Mouse (Mus musculus): ENCODE data around the gene Mast1. TPM values are rescaled to one million over a fixed set of nuclear protein-coding genes. Genes with fewer than 3 reads are reported as not detected.
"Not testable (repeated sequence)": the region's sequence is repeated elsewhere in the genome, so short reads cannot be mapped to it uniquely, and the experiment has no call there.

The Mast1 gene
- polyA plus RNA-seq, 1 experiment from 2014 or later = 29.3 TPM

DNA sequence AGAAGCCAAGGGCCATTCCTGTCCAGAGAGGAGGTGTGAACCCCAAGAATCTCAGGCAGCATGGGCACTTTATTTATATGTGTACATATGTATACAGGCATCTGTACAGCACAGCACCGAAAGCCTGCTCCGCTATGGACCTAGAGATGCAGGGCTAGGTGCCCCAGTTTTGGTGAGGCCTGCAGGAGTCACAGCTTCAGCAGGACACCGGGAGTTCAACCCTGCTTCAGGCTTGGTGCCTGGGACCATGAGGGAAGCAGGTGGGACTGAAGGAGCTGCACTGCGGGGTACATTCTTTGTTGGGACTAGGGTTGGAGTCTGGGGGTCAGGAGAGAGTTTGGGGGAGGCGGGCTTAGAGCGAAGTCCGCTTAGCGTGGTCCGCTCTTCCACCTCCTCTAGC lies 25.3 kb downstream of the Mast1 start:
- no peak overlapping the region for H3K27ac ChIP-seq
- H3K9ac ChIP-seq = no peak overlapping the region
- peaks cover 25% of the 10 kb centered on the region for H3K4me1 ChIP-seq
- no peak overlapping the region for H3K4me2 ChIP-seq
- 87% methylated on average over 9 of the region's 9 CpGs for WGBS
- peaks cover 74% of the 10 kb centered on the region for H3K27me3 ChIP-seq
- no peak overlapping the region for H3K4me3 ChIP-seq (replicated peaks)
- H3K36me3 ChIP-seq (replicated peaks) = peaks cover 59% of the 10 kb centered on the region
- no peaks in the 10 kb centered on the region for H3K9me3 ChIP-seq
- no peak for ATAC-seq (ENCODE audit: low FRiP score)

DNA sequence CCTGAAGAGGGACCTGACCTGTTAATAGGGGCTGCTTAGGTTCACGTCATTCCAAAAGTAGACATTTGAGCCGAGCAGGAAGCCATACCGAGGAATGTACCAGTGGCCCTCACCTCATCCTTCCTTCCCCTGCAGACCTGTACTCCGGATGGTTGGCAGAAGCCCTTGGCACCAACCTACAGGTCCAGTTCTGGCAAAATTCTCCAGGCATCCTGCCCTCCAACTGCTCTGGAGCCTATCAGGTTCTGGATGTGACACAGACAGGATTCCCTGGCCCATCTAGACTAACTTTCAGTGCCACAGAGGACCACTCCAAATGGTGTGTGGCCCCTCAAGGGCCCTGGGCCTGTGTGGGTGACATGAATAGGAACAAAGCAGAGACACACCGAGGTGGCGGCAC lies 26.6 kb downstream of the Mast1 start:
- H3K36me3 ChIP-seq (replicated peaks) = peaks cover 47% of the 10 kb centered on the region
- 80% methylated on average over 6 of the region's 6 CpGs for WGBS
- no peak overlapping the region for H3K9ac ChIP-seq
- no peak overlapping the region for H3K4me3 ChIP-seq (replicated peaks)
- H3K27ac ChIP-seq = no peak overlapping the region
- no peaks in the 10 kb centered on the region for H3K9me3 ChIP-seq
- H3K4me1 ChIP-seq = peaks cover 25% of the 10 kb centered on the region
- H3K4me2 ChIP-seq = no peak overlapping the region
- peaks cover 68% of the 10 kb centered on the region for H3K27me3 ChIP-seq
- no peak for ATAC-seq (ENCODE audit: low FRiP score)

DNA sequence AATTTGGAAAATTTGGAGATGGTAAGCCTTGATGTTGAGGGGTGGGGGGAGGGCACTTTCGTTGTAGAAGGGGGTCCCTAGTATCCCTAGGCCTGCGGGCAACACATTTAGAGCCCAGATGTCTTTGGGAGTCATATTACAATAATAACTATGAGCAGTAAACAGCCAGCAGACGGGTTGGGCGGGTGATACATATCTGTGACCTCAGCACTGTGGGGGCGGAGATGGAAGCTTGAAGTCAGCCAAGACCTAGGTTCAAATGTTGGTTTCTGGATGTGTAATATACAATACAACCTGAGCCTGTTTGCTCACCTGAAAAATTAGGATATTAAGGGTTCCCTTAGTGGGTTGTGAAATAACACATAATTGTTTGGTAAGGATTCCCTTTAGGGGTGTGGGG lies 27.2 kb downstream of the Mast1 start:
- H3K4me1 ChIP-seq = peaks cover 25% of the 10 kb centered on the region
- no peak for ATAC-seq (ENCODE audit: low FRiP score)
- peaks cover 64% of the 10 kb centered on the region for H3K27me3 ChIP-seq
- H3K4me2 ChIP-seq = no peak overlapping the region
- H3K9me3 ChIP-seq = no peaks in the 10 kb centered on the region
- H3K27ac ChIP-seq = no peak overlapping the region
- 90% methylated on average over 5 of the region's 5 CpGs for WGBS
- no peak overlapping the region for H3K4me3 ChIP-seq (replicated peaks)
- H3K9ac ChIP-seq = no peak overlapping the region
- peaks cover 41% of the 10 kb centered on the region for H3K36me3 ChIP-seq (replicated peaks)

DNA sequence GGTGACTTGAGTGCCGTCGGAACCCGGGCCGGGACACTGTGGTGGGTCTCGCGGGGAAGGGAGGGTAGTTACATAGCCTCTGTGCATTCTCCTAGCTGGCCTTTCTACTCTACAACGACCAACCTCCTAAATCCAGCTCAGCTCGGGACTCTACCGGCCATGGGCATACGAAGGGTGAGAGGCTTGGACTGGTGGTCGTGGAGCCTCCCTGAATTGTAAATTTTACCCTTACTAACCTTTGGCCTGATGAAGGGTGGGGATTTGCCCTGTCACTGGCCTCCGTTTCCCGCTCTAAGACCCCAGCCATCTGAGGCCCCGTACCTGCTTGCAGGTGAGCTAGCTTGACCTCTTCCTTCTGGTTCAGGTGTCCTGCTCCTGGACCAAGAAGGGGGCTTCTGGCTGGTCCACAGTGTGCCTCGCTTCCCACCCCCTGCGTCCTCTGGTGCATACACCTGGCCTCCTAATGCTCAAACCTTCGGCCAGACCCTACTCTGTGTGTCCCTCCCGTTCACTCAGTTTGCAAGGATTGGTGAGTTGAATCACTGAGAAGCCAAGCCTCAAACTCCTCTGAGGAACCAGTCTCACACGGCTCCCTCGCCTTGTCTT lies 27.9 kb downstream of the Mast1 start:
- peaks cover 25% of the 10 kb centered on the region for H3K4me1 ChIP-seq
- no peak overlapping the region for H3K27ac ChIP-seq
- peak overlapping the region; percentile 78 for H3K4me2 ChIP-seq
- H3K27me3 ChIP-seq = peaks cover 63% of the 10 kb centered on the region
- WGBS = 49% methylated on average over 20 of the region's 20 CpGs
- ATAC-seq (ENCODE audit: low FRiP score) = peak; percentile 18; the same call in 1 of the 2 replicates
- H3K36me3 ChIP-seq (replicated peaks) = peaks cover 34% of the 10 kb centered on the region
- peak overlapping the region; percentile 62 for H3K9ac ChIP-seq
- peak overlapping the region; percentile 50 for H3K4me3 ChIP-seq (replicated peaks)
- no peaks in the 10 kb centered on the region for H3K9me3 ChIP-seq

DNA sequence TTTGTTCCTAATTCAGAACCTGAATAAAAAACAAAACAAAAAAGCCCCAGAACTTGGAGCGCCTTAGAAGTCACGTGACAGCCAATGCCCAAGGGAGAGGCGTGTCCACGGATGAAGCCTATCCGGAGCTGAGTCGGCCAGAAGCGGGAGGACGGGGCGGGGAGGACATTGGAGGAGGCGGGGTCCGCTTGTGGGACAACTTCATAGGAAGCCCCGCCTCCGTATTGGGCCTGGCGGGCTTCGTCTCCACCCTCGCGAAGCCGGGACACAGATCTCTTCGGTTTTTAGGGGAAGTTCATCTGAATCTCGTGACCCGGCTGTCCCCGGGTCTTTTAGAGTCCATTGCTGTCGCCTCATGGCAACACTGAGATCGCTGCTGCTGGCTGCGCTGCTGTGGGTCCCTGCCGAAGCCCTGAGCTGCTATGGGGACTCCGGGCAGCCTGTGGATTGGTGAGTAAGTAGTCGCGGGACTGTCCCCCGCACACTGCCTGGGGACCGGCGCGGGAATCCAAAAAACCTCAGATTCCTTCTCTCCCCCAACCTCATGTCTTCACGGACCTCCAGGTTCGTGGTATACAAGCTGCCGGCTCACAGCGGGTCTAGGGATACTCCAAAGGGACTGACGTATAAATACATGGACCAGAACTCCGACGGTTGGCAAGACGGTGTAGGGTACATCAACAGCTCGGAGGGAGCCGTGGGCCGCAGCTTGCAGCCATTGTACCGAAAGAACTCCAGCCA lies 28.6 kb downstream of the Mast1 start, which contains the start of gene Dnase2a:
Gene Dnase2a (plus strand): TSS at position 140 of the 741 bp plus-strand sequence.
- H3K9me3 ChIP-seq = no peaks in the 10 kb centered on the region
- 0 out of 2 replicates have a peak within 1 kb of the TSS, but pooled peaks have one; percentile 19 for H3K27ac ChIP-seq
- H3K4me1 ChIP-seq = peaks cover 26% of the 10 kb centered on the region
- peaks cover 29% of the 10 kb centered on the region for H3K36me3 ChIP-seq (replicated peaks)
- H3K4me2 ChIP-seq = peak within 1 kb of the TSS; percentile 78
- WGBS = under 1% methylated on average over 45 of the region's 45 CpGs
- peak within 1 kb of the TSS; percentile 62 for H3K9ac ChIP-seq
- peak within 1 kb of the TSS; percentile 50 for H3K4me3 ChIP-seq (replicated peaks)
- ATAC-seq (ENCODE audit: low FRiP score) = peak; percentile 89
- H3K27me3 ChIP-seq = peaks cover 58% of the 10 kb centered on the region

DNA sequence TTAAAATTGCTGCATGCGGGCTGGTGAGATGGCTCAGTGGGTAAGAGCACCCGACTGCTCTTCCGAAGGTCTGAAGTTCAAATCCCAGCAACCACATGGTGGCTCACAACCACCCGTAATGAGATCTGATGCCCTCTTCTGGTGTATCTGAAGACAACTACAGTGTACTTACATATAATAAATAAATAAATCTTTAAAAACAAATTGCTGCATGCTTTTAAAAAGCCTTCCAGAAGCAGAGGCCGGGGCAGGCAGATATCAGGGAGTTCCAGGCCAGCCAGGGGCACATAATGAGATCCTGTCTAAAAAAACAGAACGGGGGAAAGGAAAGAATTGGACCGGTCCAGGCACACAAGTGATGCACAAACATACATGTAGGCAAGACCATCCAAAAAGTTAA lies 29.2 kb downstream of the Mast1 start:
- peaks cover 52% of the 10 kb centered on the region for H3K27me3 ChIP-seq
- not testable (repeated sequence) for H3K9ac ChIP-seq, H3K27ac ChIP-seq, H3K9me3 ChIP-seq
- H3K4me3 ChIP-seq (replicated peaks) = peak overlapping the region; percentile 50
- peak overlapping the region; percentile 78 for H3K4me2 ChIP-seq
- 0 out of 2 replicates have a peak, but pooled peaks have one; percentile 2 for ATAC-seq (ENCODE audit: low FRiP score)
- H3K4me1 ChIP-seq = peaks cover 24% of the 10 kb centered on the region
- peaks cover 29% of the 10 kb centered on the region for H3K36me3 ChIP-seq (replicated peaks)
- whole genome bisulfite sequencing = 37% methylated on average over 7 of the region's 7 CpGs

DNA sequence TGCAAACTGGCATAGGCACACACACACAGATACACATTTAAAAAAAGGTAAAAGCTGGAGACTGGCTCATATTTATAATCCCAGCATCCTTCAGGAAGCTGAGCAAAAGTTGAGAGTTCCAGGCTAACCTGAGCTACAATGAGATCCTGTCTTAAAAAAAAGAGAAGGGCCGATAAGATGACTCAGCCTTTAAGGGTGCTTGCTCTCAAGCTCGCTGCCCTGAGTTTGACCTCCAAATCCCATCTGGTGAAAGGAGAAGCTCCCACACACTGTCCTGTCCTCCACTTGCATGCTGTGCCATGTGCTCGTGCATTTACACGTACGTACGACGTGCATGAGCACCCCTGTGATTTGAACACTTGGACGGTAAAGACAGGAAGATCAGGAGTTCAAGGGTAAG lies 29.7 kb downstream of the Mast1 start:
- peaks cover 24% of the 10 kb centered on the region for H3K4me1 ChIP-seq
- no peak overlapping the region for H3K27ac ChIP-seq
- peaks cover 48% of the 10 kb centered on the region for H3K27me3 ChIP-seq
- no peak for ATAC-seq (ENCODE audit: low FRiP score)
- WGBS = 78% methylated on average over 8 of the region's 8 CpGs
- H3K4me2 ChIP-seq = no peak overlapping the region
- H3K9me3 ChIP-seq = no peaks in the 10 kb centered on the region
- H3K4me3 ChIP-seq (replicated peaks) = no peak overlapping the region
- H3K36me3 ChIP-seq (replicated peaks) = peaks cover 25% of the 10 kb centered on the region
- no peak overlapping the region for H3K9ac ChIP-seq

DNA sequence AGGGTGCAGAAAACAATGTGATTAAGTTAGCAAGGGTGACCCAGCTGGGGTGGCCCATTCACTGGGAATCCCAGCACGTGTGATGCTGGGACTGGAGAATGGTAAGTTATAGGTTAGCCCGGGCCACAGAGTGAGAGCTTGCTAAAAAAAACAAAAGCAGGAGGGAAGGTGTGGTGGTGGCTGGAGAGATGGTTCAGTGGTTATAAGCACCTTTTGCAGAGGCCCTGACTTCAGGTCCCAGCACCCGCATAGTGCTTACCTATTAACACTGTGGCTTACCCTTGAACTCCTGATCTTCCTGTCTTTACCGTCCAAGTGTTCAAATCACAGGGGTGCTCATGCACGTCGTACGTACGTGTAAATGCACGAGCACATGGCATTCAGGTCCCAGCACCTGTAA lies 30.1 kb downstream of the Mast1 start:
- peaks cover 20% of the 10 kb centered on the region; the same call in 1 of the 2 replicates for H3K36me3 ChIP-seq (replicated peaks)
- H3K4me1 ChIP-seq = peaks cover 25% of the 10 kb centered on the region
- H3K27ac ChIP-seq = no peak overlapping the region
- WGBS = 90% methylated on average over 9 of the region's 9 CpGs
- no peak overlapping the region for H3K9ac ChIP-seq
- H3K27me3 ChIP-seq = peaks cover 48% of the 10 kb centered on the region
- no peak overlapping the region for H3K4me2 ChIP-seq
- no peaks in the 10 kb centered on the region for H3K9me3 ChIP-seq
- no peak for ATAC-seq (ENCODE audit: low FRiP score)
- H3K4me3 ChIP-seq (replicated peaks) = no peak overlapping the region

DNA sequence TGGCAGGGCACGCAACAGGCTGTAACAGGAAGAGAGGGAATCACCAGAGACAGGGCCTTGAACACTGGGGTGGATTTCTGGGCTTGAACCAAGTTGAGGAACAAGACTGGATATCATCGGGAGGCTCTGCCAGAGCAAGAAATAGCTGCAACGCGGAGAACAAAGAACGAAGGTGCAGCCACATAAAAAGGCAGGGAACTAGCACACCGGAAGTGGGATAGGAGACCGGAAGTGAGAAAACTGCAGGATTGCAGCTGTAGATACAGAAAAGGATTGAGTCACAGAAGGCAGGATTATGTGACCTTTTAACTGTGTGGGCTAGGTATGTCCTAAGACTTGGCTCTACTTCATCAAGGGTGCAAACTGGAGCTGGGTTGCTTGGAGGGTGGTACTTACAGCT lies 32.8 kb downstream of the Mast1 start:
- Histone ChIP-seq H3K27me3 (peaks cover 24% of the 10 kb centered on the region), H3K4me1 (peaks cover 24% of the 10 kb centered on the region), H3K27ac (no peak overlapping the region), H3K9ac (no peak overlapping the region), H3K4me3 (replicated peaks) (no peak overlapping the region), H3K4me2 (no peak overlapping the region), H3K36me3 (replicated peaks) (no peaks in the 10 kb centered on the region), H3K9me3 (no peaks in the 10 kb centered on the region)
- ATAC-seq (ENCODE audit: low FRiP score) = no peak
- WGBS = 89% methylated on average over 7 of the region's 7 CpGs

DNA sequence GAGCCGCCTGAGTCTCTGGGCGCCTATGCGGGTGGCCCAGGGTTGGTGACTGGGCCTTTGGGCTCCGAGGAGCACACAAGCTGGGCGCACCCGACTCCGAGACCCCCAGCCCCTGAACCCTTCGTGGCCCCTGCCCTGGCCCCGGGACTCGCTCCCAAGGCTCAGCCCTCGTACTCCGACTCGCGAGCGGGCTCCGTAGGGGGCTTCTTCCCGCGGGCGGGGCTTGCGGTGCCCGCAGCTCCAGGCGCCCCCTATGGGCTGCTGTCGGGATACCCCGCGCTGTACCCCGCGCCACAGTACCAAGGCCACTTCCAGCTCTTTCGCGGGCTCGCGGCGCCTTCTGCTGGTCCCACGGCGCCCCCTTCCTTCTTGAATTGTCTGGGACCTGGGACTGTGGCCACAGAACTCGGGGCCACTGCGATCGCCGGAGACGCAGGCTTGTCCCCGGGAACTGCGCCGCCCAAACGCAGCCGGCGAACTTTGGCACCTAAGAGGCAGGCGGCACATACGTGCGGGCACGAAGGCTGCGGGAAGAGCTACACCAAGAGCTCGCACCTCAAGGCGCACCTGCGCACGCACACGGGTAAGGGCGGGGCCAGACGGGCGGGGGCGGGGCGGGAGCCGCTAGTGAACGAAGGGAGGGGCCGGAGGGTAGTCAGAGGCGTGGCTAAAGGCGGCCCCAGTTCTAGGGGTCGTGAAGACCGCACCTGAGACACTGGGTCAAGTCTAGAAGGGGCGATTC lies 34.1 kb downstream of the Mast1 start:
- H3K27me3 ChIP-seq = peaks cover 18% of the 10 kb centered on the region
- 0 out of 2 replicates have a peak overlapping the region, but pooled peaks have one; percentile 33 for H3K27ac ChIP-seq
- under 1% methylated on average over 68 of the region's 68 CpGs for WGBS
- peak overlapping the region; percentile 53 for H3K4me3 ChIP-seq (replicated peaks)
- H3K4me2 ChIP-seq = peak overlapping the region; percentile 82
- peak overlapping the region; percentile 60 for H3K9ac ChIP-seq
- peak; percentile 90 for ATAC-seq (ENCODE audit: low FRiP score)
- H3K4me1 ChIP-seq = peaks cover 16% of the 10 kb centered on the region
- H3K9me3 ChIP-seq = no peaks in the 10 kb centered on the region
- H3K36me3 ChIP-seq (replicated peaks) = no peaks in the 10 kb centered on the region

DNA sequence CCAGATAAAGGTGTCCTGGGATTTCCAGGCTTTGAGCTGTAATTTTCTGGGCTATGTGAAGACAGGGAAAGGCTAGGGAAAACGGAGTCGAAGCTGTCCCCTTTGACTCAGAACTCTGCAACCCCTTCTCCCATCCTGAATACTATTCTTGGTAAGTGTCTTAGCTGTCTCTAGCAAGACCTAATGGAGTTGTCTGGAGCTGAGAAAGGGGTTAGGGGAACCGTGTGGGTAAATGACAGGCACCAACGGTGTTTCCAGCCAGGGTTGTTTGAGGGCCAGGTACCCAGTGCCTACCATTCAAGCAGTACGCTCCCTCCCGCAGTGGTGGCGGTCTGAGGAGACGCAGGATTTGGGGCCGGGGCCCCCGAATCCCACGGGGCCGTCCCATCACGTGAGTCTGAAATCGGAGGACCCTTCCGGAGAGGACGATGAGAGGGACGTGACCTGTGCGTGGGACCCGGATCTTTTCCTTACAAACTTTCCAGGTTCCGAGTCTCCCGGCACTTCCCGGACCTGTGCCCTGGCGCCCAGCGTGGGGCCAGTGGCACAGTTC lies 34.7 kb downstream of the Mast1 start:
- Histone ChIP-seq H3K27me3 (peaks cover 18% of the 10 kb centered on the region), H3K9ac (peak overlapping the region; percentile 60), H3K4me1 (peaks cover 14% of the 10 kb centered on the region; the same call in 1 of the 2 replicates), H3K9me3 (no peaks in the 10 kb centered on the region), H3K4me2 (peak overlapping the region; percentile 82), H3K27ac (peak overlapping the region; percentile 15; the same call in 1 of the 2 replicates), H3K36me3 (replicated peaks) (no peaks in the 10 kb centered on the region), H3K4me3 (replicated peaks) (peak overlapping the region; percentile 53)
- ATAC-seq (ENCODE audit: low FRiP score) = no peak; the same call in none of the 2 replicates
- WGBS = 3% methylated on average over 24 of the region's 24 CpGs

DNA sequence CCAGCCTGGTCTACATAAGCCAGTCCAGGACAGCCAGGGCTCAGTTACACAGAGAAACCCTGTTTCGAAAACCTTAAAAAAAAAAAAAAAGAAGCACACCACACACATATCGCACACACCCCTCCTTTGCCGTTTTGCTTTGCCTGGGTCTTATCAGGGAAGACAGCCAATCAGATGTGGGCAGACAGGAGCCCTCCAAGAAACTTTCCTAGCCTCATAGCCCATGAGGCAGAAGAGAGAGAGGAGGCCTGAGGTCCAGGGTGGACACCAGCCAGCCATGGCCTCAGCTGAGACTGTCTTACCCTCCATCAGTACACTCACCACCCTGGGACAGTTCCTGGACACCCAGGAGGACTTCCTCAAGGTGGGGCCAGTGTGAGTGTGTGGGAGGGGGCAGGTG lies 35.4 kb downstream of the Mast1 start, which contains the start of gene Klf1:
Gene Klf1 (plus strand): TSS at position 177 of the 400 bp plus-strand sequence.
- peaks cover 14% of the 10 kb centered on the region; the same call in 1 of the 2 replicates for H3K4me1 ChIP-seq
- no peaks in the 10 kb centered on the region for H3K9me3 ChIP-seq
- peak within 1 kb of the TSS; percentile 82 for H3K4me2 ChIP-seq
- no peak for ATAC-seq (ENCODE audit: low FRiP score)
- H3K9ac ChIP-seq = peak within 1 kb of the TSS; percentile 60
- H3K36me3 ChIP-seq (replicated peaks) = no peaks in the 10 kb centered on the region
- H3K4me3 ChIP-seq (replicated peaks) = peak within 1 kb of the TSS; percentile 53
- H3K27me3 ChIP-seq = peaks cover 18% of the 10 kb centered on the region
- WGBS = 75% methylated on average over 3 of the region's 3 CpGs
- peak within 1 kb of the TSS; percentile 15; the same call in 1 of the 2 replicates for H3K27ac ChIP-seq

All from forebrain, embryonic 12.5 days (tissue).